Mouse (Mus musculus) right cerebral cortex, adult 2 months (tissue): Measurements from ENCODE around the gene Ubap1.
A peak's percentile ranks its signal among the peaks of the same experiment; 100 is the strongest.

Experiments used
- DNase-seq, 2 experiments: peaks; one replicate each; pipeline ENCODE4 v3.0.0; 2021 to 2022; ENCODE audit warnings: low spot score in 2 of 2

The Ubap1 gene

GRCm38 (mm10) chr4:41353265-41353664 is 4.5 kb downstream of the Ubap1 start:
- no peak for DNase-seq

- DNase-seq, result no peak
Measured at GRCm38 (mm10) chr4:41357154-41357553, 8.4 kb downstream of the Ubap1 start.

GRCm38 (mm10) chr4:41358669-41359068 is 9.9 kb downstream of the Ubap1 start:
- no peak for DNase-seq

- DNase-seq, result no peak
Measured at GRCm38 (mm10) chr4:41359358-41359757, 10.6 kb downstream of the Ubap1 start.

GRCm38 (mm10) chr4:41361059-41361458 is 12.3 kb downstream of the Ubap1 start:
- no peak for DNase-seq

GRCm38 (mm10) chr4:41368198-41368597 is 19.4 kb downstream of the Ubap1 start:
- no peak for DNase-seq

- no peak for DNase-seq
Measured at GRCm38 (mm10) chr4:41369702-41370437, 21.1 kb downstream of the Ubap1 start.

- no peak for DNase-seq
Measured at GRCm38 (mm10) chr4:41377567-41377966, 28.8 kb downstream of the Ubap1 start.

- no peak for DNase-seq
Measured at GRCm38 (mm10) chr4:41381213-41381950, 32.6 kb downstream of the Ubap1 start.

GRCm38 (mm10) chr4:41386412-41386975 is 37.7 kb downstream of the Ubap1 start:
- no peak for DNase-seq

GRCm38 (mm10) chr4:41387755-41388469 is 39.1 kb downstream of the Ubap1 start:
- DNase-seq, result no peak

- no peak for DNase-seq
Measured at GRCm38 (mm10) chr4:41388616-41389015, 39.8 kb downstream of the Ubap1 start.

GRCm38 (mm10) chr4:41389240-41389639 is 40.4 kb downstream of the Ubap1 start:
- no peak for DNase-seq

GRCm38 (mm10) chr4:41390122-41390521 is 41.3 kb downstream of the Ubap1 start:
- DNase-seq, result peak; percentile 88 to 94

- no peak for DNase-seq
Measured at GRCm38 (mm10) chr4:41391015-41391414, 42.2 kb downstream of the Ubap1 start.

GRCm38 (mm10) chr4:41394651-41395050 is 45.9 kb downstream of the Ubap1 start:
- no peak for DNase-seq

GRCm38 (mm10) chr4:41398353-41398752 is 49.6 kb downstream of the Ubap1 start:
- DNase-seq, result no peak

GRCm38 (mm10) chr4:41399904-41400303 is 51.1 kb downstream of the Ubap1 start:
- no peak for DNase-seq

GRCm38 (mm10) chr4:41401167-41401566 is 52.4 kb downstream of the Ubap1 start:
- no peak for DNase-seq

- no peak for DNase-seq
Measured at GRCm38 (mm10) chr4:41401573-41401972, 52.8 kb downstream of the Ubap1 start.

- no peak for DNase-seq
Measured at GRCm38 (mm10) chr4:41406597-41406996, 57.8 kb downstream of the Ubap1 start.

- no peak for DNase-seq
Measured at GRCm38 (mm10) chr4:41407353-41407752, 58.6 kb downstream of the Ubap1 start.
